Mouse (Mus musculus) embryonic facial prominence, embryonic 14.5 days (tissue): ENCODE data around the gene Caln1. TPM values are rescaled to one million over a fixed set of nuclear protein-coding genes. Genes with fewer than 3 reads are reported as not detected.

Experiments used
- ATAC-seq: fragments of 200-750 bp; cut with Nextera tagmentation; 2 replicates; pipeline ENCODE4 v1.8.0; 2017; ENCODE audit warnings: low read depth, moderate number of reproducible peaks, moderate TSS enrichment
- DNase-seq: peaks from one replicate; pipeline ENCODE4 v3.0.0-alpha.2; 2015; ENCODE audit warnings: low spot score
- H3K27ac ChIP-seq: fragments of 300-500 bp; sonication (generic); replicated peaks from 2 replicates; pipeline ENCODE4 v1.5.1; 2014; ENCODE audit warnings: low read depth, mild to moderate bottlenecking, low read length, moderate library complexity
- H3K27me3 ChIP-seq: fragments of 300-500 bp; sonication (generic); replicated peaks from 2 replicates; pipeline ENCODE4 v1.6.1; 2014; ENCODE audit warnings: low read length; ENCODE audit not compliant: control insufficient read depth, insufficient read depth
- H3K36me3 ChIP-seq: fragments of 300-500 bp; sonication (generic); 2 replicates; pipeline ENCODE4 v1.6.1; 2014; ENCODE audit warnings: low read length, mixed read lengths; ENCODE audit not compliant: control insufficient read depth, insufficient read depth
- H3K4me1 ChIP-seq: fragments of 300-500 bp; sonication (generic); 2 replicates; pipeline ENCODE4 v1.6.1; 2014; ENCODE audit warnings: antibody characterized with exemption, low read length; ENCODE audit not compliant: control insufficient read depth, insufficient read depth
- H3K4me2 ChIP-seq: fragments of 300-500 bp; sonication (generic); 2 replicates; pipeline ENCODE4 v1.6.1; 2014; ENCODE audit warnings: low read depth, mild to moderate bottlenecking, low read length, moderate library complexity, mixed read lengths
- H3K4me3 ChIP-seq: fragments of 300-500 bp; sonication (generic); 2 replicates; pipeline ENCODE4 v1.5.1; 2014; ENCODE audit warnings: low read depth, mild to moderate bottlenecking, low read length
- H3K9ac ChIP-seq: fragments of 300-500 bp; sonication (generic); 2 replicates; pipeline ENCODE4 v1.6.1; 2014; ENCODE audit warnings: low read depth, mild to moderate bottlenecking, low read length, moderate library complexity, mixed read lengths
- H3K9me3 ChIP-seq: fragments of 300-500 bp; sonication (generic); 2 replicates; pipeline ENCODE4 v1.6.1; 2016; ENCODE audit warnings: low read length; ENCODE audit not compliant: control insufficient read depth
- WGBS: fragments of 180-500 bp; shearing (Covaris S2); extraction: QIAGEN DNeasy Blood & Tissue Kit; methylation state at CpG from one replicate; pipeline ENCODE4 v1.1.7; 2014; 5-methylcytosine and 5-hydroxymethylcytosine counted together
- polyA plus RNA-seq: library from polyadenylated mRNA; unstranded; fragments of >200 nt; fragmentation: Nextera tagmentation; extraction: Ambion mirVana; gene quantifications from 2 replicates; pipeline ENCODE4 v1.2.1, GENCODE M21; 2014

Caln1 gene
- polyA plus RNA-seq, 1 experiment from 2014 or later: 2.2 TPM

GRCm38 (mm10) chr5:130515395-130515794, 146.1 kb downstream of the Caln1 start:
- Histone ChIP-seq H3K27ac (no peak overlapping the region), H3K36me3 (no peaks in the 10 kb centered on the region), H3K9me3 (no peaks in the 10 kb centered on the region), H3K4me1 (no peaks in the 10 kb centered on the region), H3K27me3 (no peaks in the 10 kb centered on the region), H3K4me2 (no peak overlapping the region), H3K4me3 (no peak overlapping the region), H3K9ac (no peak overlapping the region)
- DNase-seq (no peak), ATAC-seq (no peak)
- WGBS: 83% methylated on average over 6 of the region's 6 CpGs

- ATAC-seq (no peak), DNase-seq (no peak)
- H3K4me1 ChIP-seq: no peaks in the 10 kb centered on the region
- H3K4me2 ChIP-seq: no peak overlapping the region
- 72% methylated on average over 2 of the region's 2 CpGs for WGBS
- H3K27ac ChIP-seq: no peak overlapping the region
- H3K4me3 ChIP-seq: no peak overlapping the region
- H3K9me3 ChIP-seq: 0 out of 2 replicates have a peak, but pooled peaks cover 6% of the 10 kb centered on the region
- no peaks in the 10 kb centered on the region for H3K36me3 ChIP-seq
- no peaks in the 10 kb centered on the region for H3K27me3 ChIP-seq
- no peak overlapping the region for H3K9ac ChIP-seq
These were observed 151.3 kb downstream of the Caln1 start for GRCm38 (mm10) chr5:130520527-130520926.

- Histone ChIP-seq H3K4me2 (no peak overlapping the region), H3K9ac (no peak overlapping the region), H3K9me3 (no peaks in the 10 kb centered on the region), H3K36me3 (no peaks in the 10 kb centered on the region), H3K4me3 (no peak overlapping the region), H3K27me3 (no peaks in the 10 kb centered on the region), H3K27ac (no peak overlapping the region), H3K4me1 (no peaks in the 10 kb centered on the region)
- no peak for DNase-seq
- no peak for ATAC-seq
- WGBS: 92% methylated on average over 2 of the region's 2 CpGs
These were observed 158.2 kb downstream of the Caln1 start for GRCm38 (mm10) chr5:130527416-130527815.

- Histone ChIP-seq H3K4me1 (no peaks in the 10 kb centered on the region), H3K4me3 (no peak overlapping the region), H3K36me3 (no peaks in the 10 kb centered on the region), H3K9ac (no peak overlapping the region), H3K4me2 (no peak overlapping the region), H3K27ac (no peak overlapping the region), H3K9me3 (no peaks in the 10 kb centered on the region), H3K27me3 (no peaks in the 10 kb centered on the region)
- DNase-seq (no peak), ATAC-seq (no peak)
- 87% methylated on average over 5 of the region's 5 CpGs for WGBS
These were observed 178.2 kb downstream of the Caln1 start for GRCm38 (mm10) chr5:130547496-130547895.

GRCm38 (mm10) chr5:130553916-130554315, 184.7 kb downstream of the Caln1 start:
- Histone ChIP-seq H3K4me1 (no peaks in the 10 kb centered on the region), H3K36me3 (no peaks in the 10 kb centered on the region), H3K9ac (no peak overlapping the region), H3K4me2 (no peak overlapping the region), H3K27ac (no peak overlapping the region), H3K4me3 (no peak overlapping the region), H3K9me3 (no peaks in the 10 kb centered on the region), H3K27me3 (no peaks in the 10 kb centered on the region)
- 54% methylated on average over 4 of the region's 4 CpGs for WGBS
- ATAC-seq (no peak), DNase-seq (no peak)

- DNase-seq: no peak
- Histone ChIP-seq H3K27me3 (no peaks in the 10 kb centered on the region), H3K4me3 (no peak overlapping the region), H3K9me3 (peaks cover 5% of the 10 kb centered on the region), H3K4me1 (no peaks in the 10 kb centered on the region), H3K9ac (no peak overlapping the region), H3K36me3 (no peaks in the 10 kb centered on the region), H3K27ac (no peak overlapping the region), H3K4me2 (no peak overlapping the region)
- no peak for ATAC-seq
- 77% methylated on average over 3 of the region's 3 CpGs for WGBS
These were observed 193.9 kb downstream of the Caln1 start for GRCm38 (mm10) chr5:130563146-130563545.

- ATAC-seq (no peak), DNase-seq (no peak)
- Histone ChIP-seq H3K9ac (no peak overlapping the region), H3K4me1 (no peaks in the 10 kb centered on the region), H3K27me3 (no peaks in the 10 kb centered on the region), H3K27ac (no peak overlapping the region), H3K4me3 (no peak overlapping the region), H3K4me2 (no peak overlapping the region), H3K36me3 (no peaks in the 10 kb centered on the region), H3K9me3 (peaks cover 5% of the 10 kb centered on the region)
- WGBS: 83% methylated on average over 3 of the region's 3 CpGs
These were observed 196.7 kb downstream of the Caln1 start for GRCm38 (mm10) chr5:130566002-130566401.

GRCm38 (mm10) chr5:130577581-130577980, 208.3 kb downstream of the Caln1 start:
- no peaks in the 10 kb centered on the region for H3K27me3 ChIP-seq
- DNase-seq: no peak
- no peak for ATAC-seq
- H3K4me2 ChIP-seq: no peak overlapping the region
- no peaks in the 10 kb centered on the region for H3K9me3 ChIP-seq
- 80% methylated on average over 2 of the region's 2 CpGs for WGBS
- no peaks in the 10 kb centered on the region for H3K36me3 ChIP-seq
- no peak overlapping the region for H3K9ac ChIP-seq
- no peaks in the 10 kb centered on the region for H3K4me1 ChIP-seq
- no peak overlapping the region for H3K27ac ChIP-seq
- no peak overlapping the region for H3K4me3 ChIP-seq

- 86% methylated on average over 3 of the region's 3 CpGs for WGBS
- Histone ChIP-seq H3K4me1 (no peaks in the 10 kb centered on the region), H3K36me3 (no peaks in the 10 kb centered on the region), H3K27ac (no peak overlapping the region), H3K27me3 (no peaks in the 10 kb centered on the region), H3K4me2 (no peak overlapping the region), H3K4me3 (no peak overlapping the region), H3K9me3 (peaks cover 9% of the 10 kb centered on the region), H3K9ac (no peak overlapping the region)
- DNase-seq (no peak), ATAC-seq (no peak)
These were observed 214.8 kb downstream of the Caln1 start for GRCm38 (mm10) chr5:130584042-130584441.
